ENCODE assay signal across 16 mouse cellular contexts in the genomic region with DNA sequence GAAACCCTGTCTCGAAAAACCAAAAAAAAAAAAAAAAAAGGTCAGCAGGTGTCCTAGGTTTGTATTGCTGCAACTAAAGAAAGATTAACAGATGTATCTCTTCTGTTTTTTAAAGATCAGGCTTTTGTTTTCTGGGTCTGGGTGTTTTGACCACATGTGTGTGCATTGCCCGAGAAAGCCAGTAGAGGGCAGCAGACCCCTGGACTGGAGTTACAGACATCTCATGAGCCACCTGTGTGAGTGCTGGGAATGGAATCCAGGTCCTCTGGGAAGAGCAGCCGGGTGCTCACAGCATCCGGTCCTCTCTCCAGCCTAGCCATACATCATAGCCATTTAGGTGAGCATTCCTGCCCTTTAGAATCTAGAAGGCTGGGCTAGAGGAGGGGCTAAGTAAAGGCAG. TPM values are rescaled to one million over a fixed set of nuclear protein-coding genes. Genes with fewer than 3 reads are reported as not detected.
DNase-seq lines count a peak whose midpoint lies in the region; ATAC-seq and TF ChIP-seq lines count a peak whose summit lies in the region.
"Had no signal": no experiment of that assay in that cellular context is flagged by ENCODE, and none has a peak within 500 bp of the region (broad histone marks: within the 10 kb centered on the region; RNA-seq: fewer than 3 reads in every experiment).

No protein-coding gene starts in this region.

- TF ChIP-seq POLR2A in testis, adult 2 months (IDR thresholded peaks at IDR 0.05; ENCODE audit: control insufficient read depth, low read depth, low read length), result no peak
- TF ChIP-seq POLR2A in bone marrow, adult 2 months (IDR thresholded peaks at IDR 0.05; ENCODE audit: borderline replicate concordance, control insufficient read depth, low read depth, low read length), result no peak

- H3K9me3 ChIP-seq in hindbrain, postnatal 0 days (ENCODE audit: low read length), result no peaks in the 10 kb centered on the region
- no peaks in the 10 kb centered on the region for H3K9me3 ChIP-seq in hindbrain, embryonic 11.5 days (ENCODE audit: control insufficient read depth, low read length)
- no peaks in the 10 kb centered on the region for H3K9me3 ChIP-seq in stomach, postnatal 0 days (ENCODE audit: control insufficient read depth, low read length)
- H3K9me3 ChIP-seq: hindbrain, embryonic 12.5 days had no signal

- TF ChIP-seq EP300 in stomach, postnatal 0 days (optimal IDR thresholded peaks at IDR 0.05), result no peak

- no peak overlapping the region for H3K4me2 ChIP-seq in hindbrain, postnatal 0 days (ENCODE audit: low read depth, low read length)
- H3K4me2 ChIP-seq in hindbrain, embryonic 11.5 days (replicated peaks; ENCODE audit: low read depth, low read length), result no peak overlapping the region
- no peak overlapping the region for H3K4me2 ChIP-seq in stomach, postnatal 0 days (replicated peaks; ENCODE audit: low read depth)
- H3K4me2 ChIP-seq: heart, embryonic 12.5 days; hindbrain, embryonic 12.5 days had no signal

- H3K27me3 ChIP-seq in hindbrain, postnatal 0 days (ENCODE audit: insufficient read depth, low read length), result no peaks in the 10 kb centered on the region
- H3K27me3 ChIP-seq in hindbrain, embryonic 11.5 days (ENCODE audit: control insufficient read depth, insufficient read depth, low read length), result no peaks in the 10 kb centered on the region
- H3K27me3 ChIP-seq in testis, adult 2 months (ENCODE audit: control insufficient read depth, insufficient read depth, low read length), result no peaks in the 10 kb centered on the region
- H3K27me3 ChIP-seq in stomach, postnatal 0 days (ENCODE audit: control insufficient read depth, insufficient read depth, low read length), result no peaks in the 10 kb centered on the region
- H3K27me3 ChIP-seq: hindbrain, embryonic 12.5 days had no signal

- H3K36me3 ChIP-seq in hindbrain, postnatal 0 days (ENCODE audit: insufficient read depth, low read length), result no peaks in the 10 kb centered on the region
- no peaks in the 10 kb centered on the region for H3K36me3 ChIP-seq in hindbrain, embryonic 11.5 days (ENCODE audit: control insufficient read depth, insufficient read depth, low read length)
- H3K36me3 ChIP-seq in testis, adult 2 months (ENCODE audit: control insufficient read depth, insufficient read depth, low read length), result no peaks in the 10 kb centered on the region
- H3K36me3 ChIP-seq in stomach, postnatal 0 days (ENCODE audit: control insufficient read depth, insufficient read depth, low read length), result no peaks in the 10 kb centered on the region
- H3K36me3 ChIP-seq: heart, embryonic 12.5 days; hindbrain, embryonic 12.5 days had no signal

- peak; percentile 32; the same call in 1 of the 2 replicates for TF ChIP-seq CTCF in hindbrain, postnatal 0 days (IDR thresholded peaks at IDR 0.05; ENCODE audit: low read depth)
- peak; percentile 61; the same call in 1 of the 2 replicates for TF ChIP-seq CTCF in testis, adult 2 months (IDR thresholded peaks at IDR 0.05; ENCODE audit: control insufficient read depth, insufficient read depth, insufficient replicate concordance, low read depth, low read length)
- TF ChIP-seq CTCF in bone marrow, adult 2 months (IDR thresholded peaks at IDR 0.05; ENCODE audit: control insufficient read depth, insufficient read depth, low read length), result peak; percentile 64; the same call in 1 of the 2 replicates
- peak; percentile 46; the same call in 1 of the 2 replicates for TF ChIP-seq CTCF in stomach, postnatal 0 days (IDR thresholded peaks at IDR 0.05; ENCODE audit: low read depth)

- WGBS in hindbrain, postnatal 0 days, result 92% methylated on average over 4 of the region's 4 CpGs
- WGBS in hindbrain, embryonic 11.5 days, result 87% methylated on average over 4 of the region's 4 CpGs
- WGBS in bone marrow, adult 2 months, result 77% methylated on average over 4 of the region's 4 CpGs
- WGBS in stomach, postnatal 0 days, result 80% methylated on average over 4 of the region's 4 CpGs

- DNase-seq in hindbrain, postnatal 0 days (ENCODE audit: low spot score), result no peak
- DNase-seq in hindbrain, embryonic 11.5 days (ENCODE audit: low spot score), result no peak
- DNase-seq in testis, postnatal 10 days (ENCODE audit: low spot score), result no peak
- no peak for DNase-seq in stomach, postnatal 0 days (ENCODE audit: low spot score)
- DNase-seq in adrenal gland, adult (ENCODE audit: inconsistent age in 2 of 2, low spot score in 1 of 2), result no peak
- no peak for DNase-seq in spleen, postnatal 4 days (ENCODE audit: low spot score in 2 of 2)

- H3K9ac ChIP-seq in hindbrain, postnatal 0 days (replicated peaks; ENCODE audit: low read length), result no peak overlapping the region
- no peak overlapping the region for H3K9ac ChIP-seq in hindbrain, embryonic 11.5 days (ENCODE audit: low read depth, low read length)
- no peak overlapping the region for H3K9ac ChIP-seq in stomach, postnatal 0 days (ENCODE audit: low read length)
- H3K9ac ChIP-seq: heart, embryonic 12.5 days; hindbrain, embryonic 12.5 days had no signal

- ATAC-seq in hindbrain, postnatal 0 days, result no peak
- ATAC-seq in hindbrain, embryonic 11.5 days (ENCODE audit: low FRiP score), result no peak
- no peak for ATAC-seq in stomach, postnatal 0 days (ENCODE audit: low FRiP score, low TSS enrichment)

- H3K4me1 ChIP-seq in hindbrain, postnatal 0 days (ENCODE audit: insufficient read depth, low read length), result peaks cover 5% of the 10 kb centered on the region
- H3K4me1 ChIP-seq in hindbrain, embryonic 11.5 days (replicated peaks; ENCODE audit: control insufficient read depth, insufficient read depth, low read length), result peaks cover 3% of the 10 kb centered on the region; the same call in 1 of the 2 replicates
- H3K4me1 ChIP-seq in testis, adult 2 months (ENCODE audit: control insufficient read depth, insufficient read depth, low read length), result no peaks in the 10 kb centered on the region
- H3K4me1 ChIP-seq in bone marrow, adult 2 months (ENCODE audit: control insufficient read depth, insufficient read depth, low read length), result no peaks in the 10 kb centered on the region
- H3K4me1 ChIP-seq in stomach, postnatal 0 days (replicated peaks; ENCODE audit: control insufficient read depth, insufficient read depth), result no peaks in the 10 kb centered on the region

- no peak overlapping the region for H3K27ac ChIP-seq in hindbrain, postnatal 0 days
- H3K27ac ChIP-seq in hindbrain, embryonic 11.5 days (ENCODE audit: low read depth, low read length), result no peak overlapping the region
- H3K27ac ChIP-seq in testis, adult 2 months (ENCODE audit: control insufficient read depth, insufficient read depth, low read depth, low read length), result no peak overlapping the region
- H3K27ac ChIP-seq in bone marrow, adult 2 months (ENCODE audit: control insufficient read depth, insufficient read depth, low read depth, low read length, poor library complexity), result no peak overlapping the region
- H3K27ac ChIP-seq in stomach, postnatal 0 days (replicated peaks), result no peak overlapping the region
- H3K27ac ChIP-seq: hindbrain, embryonic 12.5 days; macrophage had no signal

- H3K4me3 ChIP-seq in hindbrain, postnatal 0 days (ENCODE audit: low read length), result no peak overlapping the region
- no peak overlapping the region for H3K4me3 ChIP-seq in hindbrain, embryonic 11.5 days (ENCODE audit: low read depth, low read length)
- no peak overlapping the region for H3K4me3 ChIP-seq in testis, adult 2 months (ENCODE audit: control insufficient read depth, low read depth, low read length)
- no peak overlapping the region for H3K4me3 ChIP-seq in bone marrow, adult 2 months (replicated peaks; ENCODE audit: control insufficient read depth, low read depth, low read length)
- no peak overlapping the region for H3K4me3 ChIP-seq in stomach, postnatal 0 days (ENCODE audit: low read depth, low read length)
- H3K4me3 ChIP-seq: heart, embryonic 12.5 days; hindbrain, embryonic 12.5 days; myocyte had no signal

RNA-seq across cellular contexts. Expression of gene Fxyd4, which starts 14.8 kb away (rescaled TPM):
- total RNA-seq in hindbrain, postnatal 0 days (2014; rRNA removed), result not detected in 2 replicates
- polyA plus RNA-seq in hindbrain, postnatal 0 days (2015; fragmentation: Nextera tagmentation; extraction: Ambion mirVana), result 0.91 and 1.1 TPM in 2 replicates
- 1.6 and 2.5 TPM in 2 replicates for polyA plus RNA-seq in hindbrain, embryonic 11.5 days (2014; fragmentation: Nextera tagmentation; extraction: Ambion mirVana)
- polyA plus RNA-seq in testis, adult 2 months (2012; rRNA removed), result 3.6 TPM in 1 of 2 replicates, not detected in the other
- not detected in 2 replicates for polyA plus RNA-seq in bone marrow, adult 2 months (2011; ENCODE audit: insufficient read depth, insufficient read length, low replicate concordance, missing spikeins)
- polyA plus RNA-seq in stomach, postnatal 0 days (2015; fragmentation: Nextera tagmentation; extraction: Ambion mirVana), result 4.2 and 5.8 TPM in 2 replicates
- total RNA-seq: adrenal gland, adult 18-20 months; gastrocnemius, adult 8-10 months; layer of hippocampus, postnatal 14 days had no signal
- polyA plus RNA-seq: macrophage; spleen, adult 2 months had no signal

RNA-seq across cellular contexts. Expression of gene Hnrnpf, which starts 52.2 kb away (rescaled TPM):
- 152 and 160 TPM in 2 replicates for total RNA-seq in hindbrain, postnatal 0 days (2014; rRNA removed)
- 230 and 234 TPM in 2 replicates for polyA plus RNA-seq in hindbrain, postnatal 0 days (2015; fragmentation: Nextera tagmentation; extraction: Ambion mirVana)
- 619 and 688 TPM in 2 replicates for polyA plus RNA-seq in hindbrain, embryonic 11.5 days (2014; fragmentation: Nextera tagmentation; extraction: Ambion mirVana)
- 286 and 325 TPM in 2 replicates for polyA plus RNA-seq in testis, adult 2 months (2012; rRNA removed)
- polyA plus RNA-seq in bone marrow, adult 2 months (2011; ENCODE audit: insufficient read depth, insufficient read length, low replicate concordance, missing spikeins), result 200 and 242 TPM in 2 replicates
- 388 and 401 TPM in 2 replicates for polyA plus RNA-seq in stomach, postnatal 0 days (2015; fragmentation: Nextera tagmentation; extraction: Ambion mirVana)

RNA-seq across cellular contexts. Expression of gene Rasgef1a, which starts 58.9 kb away (rescaled TPM):
- total RNA-seq in hindbrain, postnatal 0 days (2014; rRNA removed), result 12.5 and 14.3 TPM in 2 replicates
- polyA plus RNA-seq in hindbrain, postnatal 0 days (2015; fragmentation: Nextera tagmentation; extraction: Ambion mirVana), result 6.5 and 7.0 TPM in 2 replicates
- not detected in 2 replicates for polyA plus RNA-seq in hindbrain, embryonic 11.5 days (2014; fragmentation: Nextera tagmentation; extraction: Ambion mirVana)
- polyA plus RNA-seq in testis, adult 2 months (2012; rRNA removed), result 0.02 and 0.05 TPM in 2 replicates
- polyA plus RNA-seq in bone marrow, adult 2 months (2011; ENCODE audit: insufficient read depth, insufficient read length, low replicate concordance, missing spikeins), result 0.45 TPM in 1 of 2 replicates, not detected in the other
- polyA plus RNA-seq in stomach, postnatal 0 days (2015; fragmentation: Nextera tagmentation; extraction: Ambion mirVana), result 0.13 and 0.19 TPM in 2 replicates
